Mouse (Mus musculus) ES-E14 (cell line): Measurements from ENCODE around the gene Ccdc12. TPM values are rescaled to one million over a fixed set of nuclear protein-coding genes. Genes with fewer than 3 reads are reported as not detected.

ENCODE experiments used
- DNase-seq: peaks from one replicate; pipeline ENCODE4 v3.0.0-alpha.2; 2013; ENCODE audit warnings: low read depth, low spot score
- H3K27ac ChIP-seq: 2 replicates; pipeline ENCODE4 v1.5.1; 2012; ENCODE audit warnings: low read depth, mild to moderate bottlenecking, low read length, moderate library complexity, mixed read lengths; ENCODE audit not compliant: poor library complexity, insufficient read depth, severe bottlenecking
- H3K36me3 ChIP-seq: 2 replicates; pipeline ENCODE4 v1.6.1; 2012; ENCODE audit warnings: mild to moderate bottlenecking, low read length, moderate library complexity, mixed read lengths; ENCODE audit not compliant: control insufficient read depth, poor library complexity, insufficient read depth, severe bottlenecking
- H3K4me1 ChIP-seq, 2 experiments: fragments of 150-350 bp in 1 of 2; sonication (generic) in 1 of 2; 2 replicates each; pipeline ENCODE4 v1.6.1; 2012; ENCODE audit warnings: low read length in 2 of 2, mild to moderate bottlenecking in 1 of 2, mixed read lengths in 1 of 2; ENCODE audit not compliant: control insufficient read depth in 2 of 2, insufficient read depth in 2 of 2, poor library complexity in 1 of 2
- H3K4me3 ChIP-seq, 2 experiments: fragments of 150-350 bp in 1 of 2; sonication (generic) in 1 of 2; 2 replicates each; pipeline ENCODE4 v1.5.1; 2012; ENCODE audit warnings: low read length in 2 of 2, low read depth in 1 of 2, mild to moderate bottlenecking in 1 of 2, mixed read lengths in 1 of 2; ENCODE audit not compliant: insufficient read depth in 1 of 2, poor library complexity in 1 of 2, severe bottlenecking in 1 of 2
- H3K9ac ChIP-seq: 2 replicates; pipeline ENCODE4 v1.6.1; 2012; ENCODE audit warnings: low read depth, mild to moderate bottlenecking, low read length, mixed read lengths; ENCODE audit not compliant: poor library complexity, insufficient read depth, severe bottlenecking
- H3K9me3 ChIP-seq: fragments of 150-350 bp; sonication (generic); 2 replicates; pipeline ENCODE4 v1.6.1; 2012; ENCODE audit warnings: low read depth, mild to moderate bottlenecking, low read length; ENCODE audit not compliant: control insufficient read depth, insufficient read depth
- CHD2 ChIP-seq: IDR thresholded peaks from 2 replicates; pipeline ENCODE4 v1.6.1; 2014; ENCODE audit warnings: mild to moderate bottlenecking, low read depth, low read length, inconsistent platforms
- HCFC1 ChIP-seq: IDR thresholded peaks from 2 replicates; pipeline ENCODE4 v1.6.1; 2012; ENCODE audit warnings: low read length, inconsistent platforms, borderline replicate concordance; ENCODE audit not compliant: insufficient read depth
- MAFK ChIP-seq: IDR thresholded peaks from 2 replicates; pipeline ENCODE4 v1.6.1; 2014; ENCODE audit warnings: mild to moderate bottlenecking, low read depth, low read length, inconsistent platforms; ENCODE audit not compliant: insufficient read depth
- ZC3H11A ChIP-seq: IDR thresholded peaks from 2 replicates; pipeline ENCODE4 v1.6.1; 2012; ENCODE audit warnings: low read depth, mild to moderate bottlenecking, inconsistent platforms, low read length, borderline replicate concordance
- ZNF384 ChIP-seq: IDR thresholded peaks from 2 replicates; pipeline ENCODE4 v1.6.1; 2012; ENCODE audit warnings: low read depth, low read length, inconsistent platforms
- in situ Hi-C, 2 experiments: fragments of 600-800 bp; cut with MboI; formaldehyde crosslinking; loops; one replicate each; pipeline ENCODE4 v1.15.1; 2025; ENCODE audit warnings: low sequenced_read_pairs in 2 of 2, inconsistent platforms in 1 of 2; ENCODE audit not compliant: unreplicated experiment in 2 of 2
- total RNA-seq: library from RNA; depleted of rRNA; stranded (reverse); fragments of 300-350 nt; gene quantifications from 2 replicates; pipeline ENCODE4 v1.2.3, GENCODE M21; 2012

Gene Ccdc12
- total RNA-seq, 1 experiment, result 79.9 TPM

DNA sequence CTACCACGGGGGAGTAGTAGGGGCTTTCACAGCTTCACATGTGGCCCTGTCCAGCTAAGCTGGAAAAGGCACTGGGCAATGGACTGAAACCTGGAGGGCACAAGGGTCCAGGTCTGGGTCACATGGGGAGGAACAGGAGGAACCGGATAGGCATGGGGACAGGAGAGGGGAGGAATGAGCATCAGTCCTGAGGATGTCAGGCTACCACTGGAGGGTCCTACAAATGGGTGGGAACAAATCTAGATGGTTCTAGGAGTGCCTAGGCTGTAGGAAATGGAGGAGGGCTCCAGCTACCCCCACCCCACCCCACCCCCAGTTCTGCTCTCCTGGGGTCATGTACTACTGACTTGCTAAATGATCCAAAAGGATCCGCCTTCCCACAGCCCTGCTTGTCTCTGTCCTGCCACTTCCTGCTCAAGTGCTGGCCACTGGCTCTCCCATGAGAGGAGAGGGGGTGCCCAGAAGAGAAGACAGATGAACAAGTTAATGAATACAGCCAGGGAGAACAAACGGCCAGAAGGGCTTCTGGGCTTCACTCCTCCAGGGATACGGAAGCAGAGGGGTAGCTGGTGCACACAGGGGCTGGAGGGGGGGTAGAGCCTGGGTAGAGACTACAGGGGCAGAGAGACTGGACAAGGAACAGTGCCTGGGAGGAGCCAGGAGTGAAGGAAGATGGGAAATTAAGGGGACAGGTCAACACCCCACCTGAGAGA, 13.3 kb upstream of the Ccdc12 start:
- DNase-seq, result no peak
- no peak overlapping the region for H3K9ac ChIP-seq
- H3K4me1 ChIP-seq, result peaks cover 0 to 10% of the 10 kb centered on the region in 2 experiments; a peak in 1 of 4 replicates
- no peak for TF ChIP-seq ZC3H11A
- TF ChIP-seq ZNF384, result no peak
- TF ChIP-seq MAFK, result no peak
- TF ChIP-seq HCFC1, result no peak
- TF ChIP-seq CHD2, result no peak
- H3K9me3 ChIP-seq, result no peaks in the 10 kb centered on the region
- in situ Hi-C loops, result no loop called here
- no peak overlapping the region for H3K27ac ChIP-seq
- H3K36me3 ChIP-seq, result peaks cover 3% of the 10 kb centered on the region; the same call in 1 of the 2 replicates
- no peak overlapping the region for H3K4me3 ChIP-seq

DNA sequence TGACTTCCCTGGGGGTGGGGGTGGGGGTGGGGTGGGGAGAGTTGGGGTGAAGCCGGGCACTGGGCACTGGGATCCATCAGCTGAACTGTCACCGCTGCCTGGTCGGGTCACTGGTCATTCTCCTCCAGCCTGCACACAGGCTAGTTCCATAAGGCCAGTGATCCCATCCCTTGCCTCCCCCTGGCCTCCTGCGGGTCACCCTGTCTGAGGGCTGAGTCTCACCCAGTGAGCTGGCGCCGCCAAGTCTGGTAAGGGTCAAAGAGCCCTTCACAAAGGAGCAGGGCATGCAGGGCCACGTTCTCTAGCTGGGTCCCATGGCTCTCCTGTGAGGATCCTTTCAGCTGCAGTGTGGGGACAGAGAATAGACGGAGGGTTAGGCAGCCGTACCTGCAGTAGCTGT, 12.5 kb upstream of the Ccdc12 start:
- no peak for DNase-seq
- Histone ChIP-seq H3K36me3 (no peaks in the 10 kb centered on the region; the same call in 1 of the 2 replicates), H3K4me3 (no peak overlapping the region), H3K9me3 (no peaks in the 10 kb centered on the region), H3K9ac (no peak overlapping the region), H3K4me1 (peaks cover 0 to 8% of the 10 kb centered on the region in 2 experiments; a peak in 1 of 4 replicates), H3K27ac (no peak overlapping the region; the same call in 1 of the 2 replicates)
- in situ Hi-C loops, result no loop called here
- TF ChIP-seq ZC3H11A (no peak), ZNF384 (no peak)

DNA sequence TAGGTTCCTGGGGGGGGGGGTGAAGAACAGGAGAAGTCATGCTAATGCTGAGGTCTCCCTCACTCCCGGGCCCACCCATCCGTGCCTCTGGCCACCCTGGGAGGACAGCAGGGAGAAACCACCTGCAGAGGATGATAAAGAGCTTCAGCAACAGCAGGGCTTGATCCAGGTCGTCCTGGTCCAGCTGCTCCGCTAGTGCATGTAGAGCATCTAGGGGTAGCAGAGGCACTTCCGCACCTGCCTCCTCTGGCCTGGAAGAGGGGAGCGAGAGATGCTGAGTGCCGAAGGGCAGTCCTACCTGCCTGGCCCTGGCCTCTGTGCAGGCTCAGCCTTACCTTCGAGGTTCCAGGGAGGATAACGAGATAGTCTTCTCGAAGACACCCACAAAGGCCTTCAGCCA, 12.0 kb upstream of the Ccdc12 start:
- Histone ChIP-seq H3K9me3 (no peaks in the 10 kb centered on the region), H3K27ac (no peak overlapping the region)
- in situ Hi-C loops, result no loop called here

GRCm38 (mm10) chr9:110645219-110645618, 11.1 kb upstream of the Ccdc12 start:
- H3K27ac ChIP-seq, result no peak overlapping the region
- in situ Hi-C loops, result no loop called here
- TF ChIP-seq ZC3H11A (no peak), ZNF384 (no peak), CHD2 (no peak), HCFC1 (no peak), MAFK (no peak)

More for the DNA sequence above, 12.0 kb upstream of the Ccdc12 start:
- no peak overlapping the region for H3K9ac ChIP-seq
- no peak overlapping the region for H3K4me3 ChIP-seq
- peaks cover 0 to 8% of the 10 kb centered on the region in 2 experiments; a peak in 1 of 4 replicates for H3K4me1 ChIP-seq
- DNase-seq, result no peak
- H3K36me3 ChIP-seq, result no peaks in the 10 kb centered on the region; the same call in 1 of the 2 replicates
- TF ChIP-seq ZC3H11A (no peak), HCFC1 (no peak), CHD2 (no peak), MAFK (no peak)

GRCm38 (mm10) chr9:110649775-110650174, 6.5 kb upstream of the Ccdc12 start:
- Histone ChIP-seq H3K9me3 (no peaks in the 10 kb centered on the region), H3K27ac (no peak overlapping the region), H3K4me3 (no peak overlapping the region), H3K9ac (no peak overlapping the region), H3K36me3 (no peaks in the 10 kb centered on the region), H3K4me1 (peaks cover 3 to 12% of the 10 kb centered on the region in 2 experiments; a peak in 2 of 4 replicates)
- no peak for DNase-seq
- TF ChIP-seq HCFC1 (no peak), CHD2 (no peak), ZNF384 (no peak), ZC3H11A (no peak), MAFK (no peak)
- in situ Hi-C loops, result no loop called here

More at GRCm38 (mm10) chr9:110645219-110645618, 11.1 kb upstream of the Ccdc12 start:
- Histone ChIP-seq H3K9me3 (no peaks in the 10 kb centered on the region), H3K9ac (no peak overlapping the region), H3K4me3 (no peak overlapping the region), H3K4me1 (peaks cover 0 to 8% of the 10 kb centered on the region in 2 experiments; a peak in 1 of 4 replicates), H3K36me3 (no peaks in the 10 kb centered on the region; the same call in 1 of the 2 replicates)
- no peak for DNase-seq
